Mouse (Mus musculus) MEL (cell line): Measurements from ENCODE around the gene Aktip. TPM values are rescaled to one million over a fixed set of nuclear protein-coding genes. Genes with fewer than 3 reads are reported as not detected.

ENCODE experiments used
- DNase-seq: peaks from one replicate; pipeline ENCODE4 v3.0.0; 2011; ENCODE audit warnings: low read depth, low spot score
- H3K27ac ChIP-seq: 2 replicates; pipeline ENCODE4 v1.5.1; 2012; ENCODE audit warnings: low read depth, mild to moderate bottlenecking, control low read depth, low read length, moderate library complexity; ENCODE audit not compliant: control insufficient read depth
- H3K27me3 ChIP-seq, 2 experiments: fragments of 150-350 bp in 1 of 2; sonication (generic) in 1 of 2; 2 replicates each; pipeline ENCODE4 v1.6.1; 2012; ENCODE audit warnings: low read length in 2 of 2, mild to moderate bottlenecking in 2 of 2, improper control_type of control experiment in 1 of 2, moderate library complexity in 1 of 2; ENCODE audit not compliant: insufficient read depth in 2 of 2, control insufficient read depth in 1 of 2
- H3K36me3 ChIP-seq, 2 experiments: 2 replicates each; pipeline ENCODE4 v1.6.1; 2012 to 2014; ENCODE audit warnings: low read length in 2 of 2, improper control_type of control experiment in 1 of 2, inconsistent platforms in 1 of 2, mild to moderate bottlenecking in 1 of 2; ENCODE audit not compliant: insufficient read depth in 2 of 2, control insufficient read depth in 1 of 2
- H3K4me1 ChIP-seq, 2 experiments: fragments of 150-350 bp in 1 of 2; sonication (generic) in 1 of 2; 2 replicates each; pipeline ENCODE4 v1.6.1; 2012; ENCODE audit warnings: low read length in 2 of 2, improper control_type of control experiment in 1 of 2, mild to moderate bottlenecking in 1 of 2; ENCODE audit not compliant: insufficient read depth in 2 of 2, control insufficient read depth in 1 of 2
- H3K4me3 ChIP-seq, 2 experiments: fragments of 150-350 bp in 1 of 2; sonication (generic) in 1 of 2; 2 replicates each; pipeline ENCODE4 v1.5.1; 2012; ENCODE audit warnings: low read depth in 2 of 2, low read length in 2 of 2, mild to moderate bottlenecking in 2 of 2, moderate library complexity in 2 of 2, control low read depth in 1 of 2, improper control_type of control experiment in 1 of 2; ENCODE audit not compliant: control insufficient read depth in 1 of 2, insufficient read depth in 1 of 2
- H3K79me2 ChIP-seq: 2 replicates; pipeline ENCODE4 v1.6.1; 2012; ENCODE audit warnings: mild to moderate bottlenecking, low read length, moderate library complexity; ENCODE audit not compliant: control insufficient read depth, poor library complexity, insufficient read depth
- H3K9ac ChIP-seq: 2 replicates; pipeline ENCODE4 v1.6.1; 2012; ENCODE audit warnings: low read depth, mild to moderate bottlenecking, control low read depth, low read length, moderate library complexity; ENCODE audit not compliant: control insufficient read depth, poor library complexity, severe bottlenecking
- H3K9me3 ChIP-seq: fragments of 150-350 bp; sonication (generic); replicated peaks from 2 replicates; pipeline ENCODE4 v1.6.1; 2012; ENCODE audit warnings: mild to moderate bottlenecking, low read length, improper control_type of control experiment, moderate library complexity; ENCODE audit not compliant: insufficient read depth
- BHLHE40 ChIP-seq: IDR thresholded peaks from 2 replicates; pipeline ENCODE4 v1.6.1; 2012; ENCODE audit warnings: low read depth, mild to moderate bottlenecking, inconsistent platforms, low read length, improper control_type of control experiment, borderline replicate concordance
- CHD2 ChIP-seq: IDR thresholded peaks from 2 replicates; pipeline ENCODE4 v1.6.1; 2011; ENCODE audit warnings: low read length, improper control_type of control experiment
- CTCF ChIP-seq, 3 experiments: IDR thresholded peaks in 2 of 3; conservative IDR thresholded peaks in 1 of 3; 2 replicates each; pipeline ENCODE4 v1.5.1; 2011 to 2012; ENCODE audit warnings: low read length in 3 of 3, low read depth in 2 of 3, mild to moderate bottlenecking in 2 of 3, improper control_type of control experiment in 1 of 3, inconsistent platforms in 1 of 3, mixed read lengths in 1 of 3, moderate library complexity in 1 of 3; ENCODE audit not compliant: control insufficient read depth in 1 of 3, insufficient read depth in 1 of 3, poor library complexity in 1 of 3, severe bottlenecking in 1 of 3
- E2F4 ChIP-seq: IDR thresholded peaks from 2 replicates; pipeline ENCODE4 v1.6.1; 2011; ENCODE audit warnings: low read depth, low read length, improper control_type of control experiment, borderline replicate concordance
- ELF1 ChIP-seq: IDR thresholded peaks from 2 replicates; pipeline ENCODE4 v1.6.1; 2014; ENCODE audit warnings: low read depth, mild to moderate bottlenecking, inconsistent platforms, low read length, improper control_type of control experiment, moderate library complexity
- ETS1 ChIP-seq: IDR thresholded peaks from 2 replicates; pipeline ENCODE4 v1.6.1; 2012; ENCODE audit warnings: low read depth, mild to moderate bottlenecking, inconsistent platforms, low read length, improper control_type of control experiment, moderate library complexity
- GABPA ChIP-seq: IDR thresholded peaks from 2 replicates; pipeline ENCODE4 v1.6.1; 2012; ENCODE audit warnings: low read depth, mild to moderate bottlenecking, inconsistent platforms, low read length, improper control_type of control experiment, moderate library complexity
- GATA1 ChIP-seq: IDR thresholded peaks from 2 replicates; pipeline ENCODE4 v1.6.1; 2011; ENCODE audit warnings: low read depth, low read length, improper control_type of control experiment
- JUND ChIP-seq: IDR thresholded peaks from 2 replicates; pipeline ENCODE4 v1.6.1; 2011; ENCODE audit warnings: low read depth, mild to moderate bottlenecking, improper control_type of control experiment, low read length
- KAT2A ChIP-seq: conservative IDR thresholded peaks from 2 replicates; pipeline ENCODE4 v1.6.1; 2012; ENCODE audit warnings: low read depth, low read length, improper control_type of control experiment, inconsistent platforms
- MAFK ChIP-seq: IDR thresholded peaks from 2 replicates; pipeline ENCODE4 v1.6.1; 2011; ENCODE audit warnings: low read depth, mild to moderate bottlenecking, low read length, improper control_type of control experiment, borderline replicate concordance
- MAX ChIP-seq: IDR thresholded peaks from 2 replicates; pipeline ENCODE4 v1.6.1; 2011; ENCODE audit warnings: low read length, improper control_type of control experiment
- MAZ ChIP-seq: IDR thresholded peaks from 2 replicates; pipeline ENCODE4 v1.6.1; 2012; ENCODE audit warnings: low read depth, mild to moderate bottlenecking, inconsistent platforms, low read length, improper control_type of control experiment
- MEF2A ChIP-seq: IDR thresholded peaks from 2 replicates; pipeline ENCODE4 v1.6.1; 2014; ENCODE audit warnings: low read depth, mild to moderate bottlenecking, inconsistent platforms, low read length, improper control_type of control experiment; ENCODE audit not compliant: poor library complexity, insufficient replicate concordance, severe bottlenecking; ENCODE audit errors: extremely low read depth
- MXI1 ChIP-seq: IDR thresholded peaks from 2 replicates; pipeline ENCODE4 v1.6.1; 2011; ENCODE audit warnings: mild to moderate bottlenecking, low read depth, low read length, improper control_type of control experiment
- NRF1 ChIP-seq: IDR thresholded peaks from 2 replicates; pipeline ENCODE4 v1.6.1; 2014; ENCODE audit warnings: low read depth, mild to moderate bottlenecking, inconsistent platforms, low read length, improper control_type of control experiment, moderate library complexity; ENCODE audit not compliant: poor library complexity, insufficient read depth, severe bottlenecking
- POLR2AphosphoS2 ChIP-seq: IDR thresholded peaks from 2 replicates; pipeline ENCODE4 v1.6.1; 2011; ENCODE audit warnings: low read length, improper control_type of control experiment
- POLR2AphosphoS5 ChIP-seq: IDR thresholded peaks from 2 replicates; pipeline ENCODE4 v1.6.1; 2012; ENCODE audit warnings: low read depth, borderline replicate concordance, mild to moderate bottlenecking, inconsistent platforms, low read length, moderate library complexity, mixed read lengths
- RAD21 ChIP-seq: IDR thresholded peaks from 2 replicates; pipeline ENCODE4 v1.6.1; 2011; ENCODE audit warnings: mild to moderate bottlenecking, low read depth, low read length, improper control_type of control experiment
- SIN3A ChIP-seq: IDR thresholded peaks from 2 replicates; pipeline ENCODE4 v1.6.1; 2012; ENCODE audit warnings: low read length, improper control_type of control experiment, inconsistent platforms
- TAL1 ChIP-seq: IDR thresholded peaks from 2 replicates; pipeline ENCODE4 v1.6.1; 2012; ENCODE audit warnings: mild to moderate bottlenecking, inconsistent platforms, low read length, moderate library complexity, mixed read lengths
- TBP ChIP-seq: IDR thresholded peaks from 2 replicates; pipeline ENCODE4 v1.8.0; 2011; ENCODE audit warnings: low read depth, low read length, improper control_type of control experiment
- UBTF ChIP-seq: IDR thresholded peaks from 2 replicates; pipeline ENCODE4 v1.6.1; 2012; ENCODE audit warnings: low read depth, mild to moderate bottlenecking, inconsistent platforms, low read length, improper control_type of control experiment, moderate library complexity, borderline replicate concordance; ENCODE audit not compliant: insufficient read depth
- USF1 ChIP-seq: IDR thresholded peaks from 2 replicates; pipeline ENCODE4 v1.6.1; 2014; ENCODE audit warnings: low read depth, mild to moderate bottlenecking, inconsistent platforms, low read length, improper control_type of control experiment, moderate library complexity
- USF2 ChIP-seq, 2 experiments: IDR thresholded peaks; 2 replicates each; pipeline ENCODE4 v1.6.1; 2011 to 2012; ENCODE audit warnings: improper control_type of control experiment in 2 of 2, low read length in 2 of 2, borderline replicate concordance in 1 of 2, inconsistent platforms in 1 of 2, low read depth in 1 of 2, mild to moderate bottlenecking in 1 of 2; ENCODE audit not compliant: insufficient read depth in 1 of 2
- ZKSCAN1 ChIP-seq: IDR thresholded peaks from 2 replicates; pipeline ENCODE4 v1.6.1; 2012; ENCODE audit warnings: low read depth, mild to moderate bottlenecking, inconsistent platforms, low read length, improper control_type of control experiment, moderate library complexity
- ZMIZ1 ChIP-seq: IDR thresholded peaks from 2 replicates; pipeline ENCODE4 v1.6.1; 2012; ENCODE audit warnings: low read depth, mild to moderate bottlenecking, inconsistent platforms, low read length, improper control_type of control experiment, moderate library complexity
- ZNF384 ChIP-seq: IDR thresholded peaks from 2 replicates; pipeline ENCODE4 v1.6.1; 2012; ENCODE audit warnings: low read depth, mild to moderate bottlenecking, inconsistent platforms, low read length, improper control_type of control experiment
- polyA plus RNA-seq, 2 experiments: library from polyadenylated mRNA; stranded (reverse) in 1 of 2; unstranded in 1 of 2; fragments of >175 nt in 1 of 2; fragments of >200 nt in 1 of 2; gene quantifications; 2 replicates each; pipeline versions ENCODE4 v1.2.1 to v1.2.4; 2012; ENCODE audit warnings: low replicate concordance in 2 of 2, low read depth in 1 of 2; ENCODE audit not compliant: insufficient read length in 2 of 2, insufficient read depth in 1 of 2, missing spikeins in 1 of 2
- total RNA-seq: library from RNA; depleted of rRNA; stranded (reverse); fragments of 300-350 nt; gene quantifications from 2 replicates; pipeline ENCODE4 v1.2.3, GENCODE M21; 2012

Gene Aktip
- total and polyA plus RNA-seq, 3 experiments: 4.6 to 8.5 TPM; not detected in 1

DNA sequence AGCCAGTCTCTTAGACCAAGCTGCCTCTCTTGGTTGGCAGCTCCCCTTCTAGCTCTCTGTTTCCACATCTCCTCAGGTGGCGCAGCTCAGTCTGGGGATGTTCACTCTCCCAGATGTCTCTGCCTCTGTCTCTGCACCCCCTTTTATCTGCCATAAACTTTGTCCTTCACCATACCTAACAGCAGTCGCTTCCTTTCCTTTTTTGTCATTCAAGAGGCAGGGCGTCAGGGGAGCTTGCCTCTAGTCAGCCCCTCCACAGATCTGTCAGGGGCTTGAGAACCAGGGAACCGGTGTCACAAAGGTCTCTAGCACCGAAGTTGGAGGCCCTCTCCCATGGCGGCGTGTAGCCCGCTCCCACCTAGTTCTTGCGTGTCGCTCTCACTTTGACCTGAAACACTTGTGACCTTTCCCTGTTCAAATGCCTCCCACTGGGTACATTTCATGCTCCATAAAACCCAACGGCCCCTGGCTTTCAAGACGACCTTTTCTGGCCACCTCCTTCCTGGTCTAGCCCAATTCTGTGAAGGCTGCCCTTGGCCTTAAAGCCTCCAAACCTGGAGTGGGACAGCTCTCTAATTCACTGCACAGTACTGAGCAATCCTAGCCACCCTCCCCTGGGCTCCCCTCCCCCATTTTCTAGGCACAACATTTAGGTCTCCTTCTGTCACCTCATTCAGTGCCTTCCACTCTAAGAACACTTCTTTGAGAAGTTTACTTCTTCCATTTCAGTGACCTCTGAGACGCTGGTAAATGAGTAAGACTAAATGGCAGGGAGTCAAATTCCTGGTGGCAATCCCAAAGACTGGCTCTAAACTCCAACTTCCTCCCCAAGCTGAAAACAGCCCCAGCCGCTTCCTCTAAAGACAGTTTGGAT, 64.2 kb downstream of the Aktip start:
- DNase-seq: no peak
- TF ChIP-seq MAFK (no peak), CTCF (IDR thresholded peaks at IDR 0.05 in 2 of 3, conservative IDR thresholded peaks at IDR 0.05 in 1 of 3; ENCODE audit: control insufficient read depth in 1 of 3, insufficient read depth in 1 of 3, low read depth in 2 of 3, low read length in 3 of 3, poor library complexity in 1 of 3, severe bottlenecking in 1 of 3) (no peak), KAT2A (no peak), POLR2AphosphoS2 (no peak), ZMIZ1 (no peak), NRF1 (no peak), TAL1 (no peak), MAX (no peak), ZNF384 (no peak), MEF2A (no peak), USF1 (no peak), E2F4 (no peak), ETS1 (no peak), MAZ (no peak), POLR2AphosphoS5 (no peak), RAD21 (no peak)
- Histone ChIP-seq H3K27me3 (no peaks in the 10 kb centered on the region; a peak in 1 of 4 replicates), H3K9me3 (no peaks in the 10 kb centered on the region), H3K4me1 (peaks cover 0 to 4% of the 10 kb centered on the region in 2 experiments; a peak in 2 of 4 replicates), H3K79me2 (no peaks in the 10 kb centered on the region), H3K9ac (no peak overlapping the region), H3K36me3 (peaks cover 0 to 7% of the 10 kb centered on the region in 2 experiments; a peak in 2 of 4 replicates), H3K27ac (no peak overlapping the region), H3K4me3 (no peak overlapping the region)

DNA sequence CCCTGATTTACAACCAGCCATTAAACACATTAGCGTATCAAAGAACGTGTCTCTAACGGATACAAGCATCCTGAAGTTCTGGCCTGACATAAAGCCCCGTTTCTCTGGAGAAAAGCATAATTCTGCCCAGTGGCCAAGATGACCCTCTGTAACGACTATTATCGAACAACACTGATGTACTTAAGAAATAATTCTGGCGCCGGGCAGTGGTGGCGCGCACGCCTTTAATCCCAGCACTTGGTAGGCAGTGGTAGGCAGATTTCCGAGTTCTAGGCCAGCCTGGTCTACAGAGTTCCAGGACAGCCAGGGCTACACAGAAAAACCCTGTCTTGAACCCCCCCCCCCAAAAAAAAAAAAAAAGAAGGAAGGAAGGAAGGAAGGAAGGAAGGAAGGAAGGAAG, 65.1 kb downstream of the Aktip start:
- peak overlapping the region in 1 of 2 experiments; percentile 58; a peak in 2 of 4 replicates for H3K4me3 ChIP-seq
- no peak overlapping the region for H3K9ac ChIP-seq
- H3K79me2 ChIP-seq: no peaks in the 10 kb centered on the region
- no peaks in the 10 kb centered on the region for H3K9me3 ChIP-seq
- peaks cover 0 to 4% of the 10 kb centered on the region in 2 experiments; a peak in 2 of 4 replicates for H3K4me1 ChIP-seq
- no peaks in the 10 kb centered on the region for H3K27me3 ChIP-seq
- H3K36me3 ChIP-seq: peaks cover 0 to 7% of the 10 kb centered on the region in 2 experiments; a peak in 2 of 4 replicates
- no peak for DNase-seq
- no peak overlapping the region for H3K27ac ChIP-seq
- TF ChIP-seq MXI1 (no peak), USF2 (IDR thresholded peaks at IDR 0.05; ENCODE audit: borderline replicate concordance in 1 of 2, insufficient read depth in 1 of 2, low read depth in 1 of 2, low read length in 2 of 2) (no peak), NRF1 (no peak), SIN3A (no peak), USF1 (no peak), TBP (no peak), CHD2 (no peak), GATA1 (no peak), UBTF (no peak), JUND (no peak), ZKSCAN1 (no peak), CTCF (IDR thresholded peaks at IDR 0.05 in 2 of 3, conservative IDR thresholded peaks at IDR 0.05 in 1 of 3; ENCODE audit: control insufficient read depth in 1 of 3, insufficient read depth in 1 of 3, low read depth in 2 of 3, low read length in 3 of 3, poor library complexity in 1 of 3, severe bottlenecking in 1 of 3) (no peak), ETS1 (no peak), ELF1 (no peak), MEF2A (no peak), ZNF384 (no peak), MAX (no peak), BHLHE40 (no peak), GABPA (no peak)
